Mouse (Mus musculus): ENCODE results near the gene Gtdc1.

- TF ChIP-seq CTCF (IDR thresholded peaks at IDR 0.05; ENCODE audit: borderline replicate concordance, extremely low read depth, insufficient read depth, insufficient read length): no peak
- TF ChIP-seq POLR2A (IDR thresholded peaks at IDR 0.05; ENCODE audit: borderline replicate concordance, extremely low read depth, insufficient read depth, insufficient read length, poor library complexity, severe bottlenecking): no peak
Measured at GRCm38 (mm10) chr2:44955506-44955905, 28.0 kb upstream of the Gtdc1 start.
